Mouse (Mus musculus) gastrocnemius, postnatal 14 days (tissue): ENCODE results near the gene Kmt2d. TPM values are rescaled to one million over a fixed set of nuclear protein-coding genes. Genes with fewer than 3 reads are reported as not detected.

Source experiments
- DNase-seq: peaks from one replicate; pipeline ENCODE4 v3.0.0; 2021; ENCODE audit warnings: mixed read lengths
- intact Hi-C: fragments of 180-260 bp; cut with DNase I; formaldehyde crosslinking; loops from one replicate; pipeline ENCODE4 v1.15.1; 2025; ENCODE audit warnings: low total_unique reads
- total RNA-seq, 2 experiments: library from RNA; stranded (reverse); gene quantifications; 2 replicates each; pipeline ENCODE4 v1.2.3; 2021

Gene Kmt2d
- total RNA-seq, 2 experiments from 2014 or later = 40.2 to 40.8 TPM

DNA sequence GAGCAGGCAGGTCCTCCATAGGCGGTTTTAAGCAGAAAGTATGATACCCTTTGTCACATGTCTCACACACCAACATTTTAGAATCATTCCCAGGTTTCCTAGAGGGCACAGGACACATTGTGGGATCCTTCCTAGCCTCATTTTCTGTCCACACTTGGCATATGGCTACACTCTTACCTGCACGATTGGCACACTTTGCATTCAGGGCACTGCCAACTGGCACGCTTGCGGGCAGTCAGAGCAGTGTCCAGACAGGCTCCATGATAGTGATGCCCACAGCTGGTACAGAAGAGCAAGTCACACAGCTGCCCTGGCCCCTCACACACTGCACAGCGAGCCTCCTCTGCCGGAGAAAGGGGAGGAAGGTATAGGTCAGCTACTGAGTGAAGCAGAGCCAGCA is 6.1 kb downstream of the Kmt2d start:
- intact Hi-C loops = loop anchor here (5.0 kb wide), 1 partner anchor 33 kb away; the partner anchor contains the start of gene Prkag1

DNA sequence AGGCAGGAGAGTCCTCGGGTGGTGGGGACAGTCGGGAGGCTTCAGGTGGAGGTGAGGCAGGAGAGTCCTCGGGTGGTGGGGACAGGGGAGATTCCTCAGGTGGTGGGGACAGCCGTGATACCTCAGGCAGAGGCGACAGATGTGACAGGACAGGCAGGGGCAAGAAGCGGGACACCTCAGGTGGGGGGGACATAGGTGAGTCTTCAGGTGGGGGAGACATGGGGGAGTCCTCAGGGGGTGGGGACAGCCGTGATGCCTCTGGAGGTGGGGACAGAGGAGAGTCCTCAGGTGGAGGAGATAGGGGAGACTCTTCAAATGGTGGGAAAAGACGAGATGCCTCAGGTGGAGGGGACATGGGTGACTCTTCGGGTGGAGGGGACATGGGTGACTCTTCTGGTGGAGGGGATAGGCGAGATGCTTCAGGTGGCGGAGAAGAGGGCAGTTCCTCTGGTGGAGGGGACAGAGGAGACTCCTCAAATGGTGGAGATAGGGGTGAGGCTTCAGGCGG is 7.5 kb downstream of the Kmt2d start:
- DNase-seq = peak; percentile 3
- intact Hi-C loops = no loop called here

More for the DNA sequence above, 6.1 kb downstream of the Kmt2d start:
- DNase-seq = no peak

DNA sequence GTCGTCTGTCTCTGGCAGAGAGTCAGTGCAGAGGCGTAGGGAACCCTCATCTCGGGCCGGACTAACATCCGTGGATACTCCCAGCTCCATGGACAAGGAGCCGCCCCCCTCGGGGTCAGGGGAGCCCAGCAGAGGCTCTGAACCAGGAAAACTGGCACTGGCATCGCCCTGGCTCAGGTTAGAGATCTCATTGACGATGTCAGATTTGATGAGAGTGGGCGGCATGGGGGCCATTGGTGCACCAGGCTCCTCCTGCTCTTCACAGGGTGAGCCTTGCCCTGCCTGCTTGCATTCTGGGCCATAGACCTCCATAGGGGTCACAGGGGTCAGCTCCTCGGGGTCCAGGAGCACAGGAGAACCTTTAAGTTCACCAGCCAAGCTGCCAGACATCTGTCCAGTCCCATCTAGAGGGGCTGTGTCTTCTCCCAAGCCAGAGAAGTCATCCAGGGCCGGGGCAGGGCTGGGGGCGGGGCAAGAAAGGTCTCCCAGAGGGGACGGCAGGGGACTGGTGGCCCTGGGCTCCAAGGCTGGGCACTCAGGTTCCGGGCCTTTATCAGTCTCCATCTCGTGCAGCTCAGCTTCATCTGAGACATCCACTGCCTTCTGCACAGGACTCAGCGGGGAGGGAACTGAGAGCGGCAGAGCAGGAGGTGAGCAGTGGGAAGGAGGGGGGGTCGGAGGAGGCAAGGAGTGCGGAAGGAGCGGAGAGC is 9.1 kb downstream of the Kmt2d start:
- intact Hi-C loops = no loop called here
- DNase-seq = peak; percentile 5

DNA sequence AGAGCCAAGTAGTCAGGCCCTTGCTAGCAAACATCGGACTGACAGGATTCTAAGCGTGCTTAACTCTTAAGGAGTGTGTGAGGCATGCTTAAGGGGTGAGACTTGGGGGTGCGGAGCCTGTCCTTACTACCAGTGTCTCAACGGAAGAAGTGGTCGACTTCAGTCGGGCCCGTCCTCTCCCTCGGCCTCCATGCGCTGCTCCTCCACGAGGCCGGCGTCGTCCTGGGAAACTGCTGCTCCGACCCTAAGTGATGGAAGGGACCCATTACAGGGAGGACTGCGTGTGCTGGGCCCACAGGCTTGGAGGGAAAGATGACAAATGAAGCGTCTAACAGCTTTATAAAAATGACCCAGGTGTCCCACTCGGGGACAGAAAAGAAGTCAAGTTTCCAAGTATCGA is 10.1 kb downstream of the Kmt2d start:
- intact Hi-C loops = no loop called here
- DNase-seq = no peak

DNA sequence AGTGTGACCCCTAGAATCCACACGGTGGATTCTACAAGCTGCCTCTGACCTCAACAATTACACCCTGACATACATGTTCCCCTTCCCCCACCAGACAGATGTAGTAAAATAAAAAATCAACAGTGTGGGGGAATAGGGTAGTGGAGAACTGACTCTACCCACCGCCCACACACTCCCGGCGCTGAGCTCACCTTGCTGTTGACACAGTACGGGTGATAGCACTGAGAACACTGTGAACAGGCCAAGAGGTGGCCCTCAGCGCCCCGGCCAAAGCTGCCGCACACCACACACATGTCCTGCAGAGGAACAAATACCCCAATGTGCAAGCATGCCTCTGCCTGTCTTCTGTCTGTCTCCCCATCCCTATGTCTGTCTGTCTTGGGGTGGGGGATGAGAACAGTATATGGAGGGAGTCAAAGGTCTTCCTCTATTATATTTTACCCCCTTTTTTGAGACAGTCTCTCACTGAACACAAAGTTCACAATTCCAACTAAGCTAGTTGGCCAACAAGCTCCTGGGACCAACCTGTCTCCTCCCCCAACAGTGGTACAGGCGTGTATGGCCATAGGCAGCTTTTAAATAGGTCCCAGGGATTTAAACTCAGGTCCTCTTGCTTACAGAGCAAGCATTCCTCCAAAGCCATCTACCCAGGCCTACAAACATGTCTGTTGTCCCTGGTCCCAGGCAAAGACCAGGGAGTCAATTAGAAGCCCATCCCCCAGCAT is 11.5 kb downstream of the Kmt2d start:
- intact Hi-C loops = no loop called here

DNA sequence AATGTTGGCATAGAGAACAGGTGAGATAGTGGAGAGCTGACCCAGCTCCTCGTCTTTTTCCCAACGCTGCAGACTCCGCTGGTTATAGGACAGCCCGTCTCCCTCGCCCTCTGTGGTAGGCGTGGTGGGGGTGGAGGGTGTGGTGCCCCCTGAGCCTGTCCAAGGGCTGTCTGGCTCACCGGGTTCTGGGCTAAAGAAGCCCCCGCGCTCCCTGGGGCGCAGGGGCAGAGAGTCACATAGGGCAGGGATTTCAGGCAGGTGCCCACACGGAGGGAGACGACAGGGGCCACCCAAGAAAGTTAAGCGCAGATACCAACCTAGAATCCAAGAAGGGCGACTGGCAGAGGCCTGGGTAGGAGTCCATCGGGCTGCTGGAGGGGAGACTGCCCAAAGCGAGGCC is 16.8 kb downstream of the Kmt2d start:
- no peak for DNase-seq
- intact Hi-C loops = no loop called here

More for the DNA sequence above, 11.5 kb downstream of the Kmt2d start:
- no peak for DNase-seq

DNA sequence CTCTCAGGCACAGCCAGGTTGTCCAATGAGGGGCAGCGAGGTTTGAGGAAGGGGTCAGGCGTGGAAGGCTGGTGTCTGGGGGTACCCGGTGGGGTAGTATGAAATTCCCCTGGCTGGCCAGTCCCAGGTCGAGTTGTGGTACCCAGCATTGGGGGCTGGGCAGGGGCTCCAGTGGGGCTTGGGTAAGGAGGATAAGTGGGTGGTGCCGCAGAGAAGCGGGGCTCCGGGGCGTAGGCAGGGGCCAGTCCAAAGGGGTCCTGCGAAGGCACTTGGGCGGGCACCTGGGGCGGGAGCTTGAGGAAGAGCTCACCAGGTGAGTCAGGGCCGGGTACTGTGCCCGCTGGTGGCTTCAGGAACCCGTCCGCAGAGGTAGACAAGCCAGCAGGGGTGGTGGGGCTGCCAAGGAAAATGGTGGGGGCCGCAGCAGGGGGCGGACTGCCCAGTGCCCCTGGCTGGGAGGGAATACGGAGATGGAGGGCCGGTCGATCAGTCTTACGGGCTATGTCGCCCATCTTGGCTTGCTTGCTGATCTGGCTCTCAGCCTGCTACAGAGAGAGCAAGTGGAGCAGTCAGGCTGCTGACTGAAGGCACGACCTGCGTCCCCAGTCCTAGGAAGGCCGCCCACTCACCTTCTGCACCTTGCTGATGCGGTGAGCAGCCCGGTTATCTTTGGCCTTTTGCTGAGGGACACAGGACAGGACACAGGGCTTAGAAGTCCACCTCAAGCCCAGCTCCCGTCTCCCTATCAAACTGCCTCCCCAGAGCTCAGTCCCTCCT is 17.7 kb downstream of the Kmt2d start:
- DNase-seq = no peak
- intact Hi-C loops = no loop called here

DNA sequence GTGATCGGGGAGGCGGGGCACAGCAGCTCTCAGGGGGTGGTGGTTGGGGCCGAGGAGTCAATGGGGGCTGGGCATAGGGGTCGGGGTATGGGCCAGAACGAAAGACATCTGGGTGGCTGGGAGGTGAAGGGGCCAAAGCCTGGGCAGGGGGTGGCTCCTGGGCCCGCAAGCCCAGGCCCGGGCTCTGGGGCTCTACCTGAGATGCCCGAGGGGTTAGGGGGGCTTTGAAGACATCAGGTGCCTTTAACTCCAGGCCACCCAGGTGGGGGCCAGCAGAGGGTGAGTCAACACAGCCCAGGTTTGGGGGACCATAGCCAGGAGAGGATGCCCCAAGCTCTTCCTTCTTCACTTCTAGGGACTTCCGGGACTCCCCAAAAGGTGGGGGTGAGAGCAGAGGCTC is 18.3 kb downstream of the Kmt2d start:
- DNase-seq = no peak
- intact Hi-C loops = no loop called here

DNA sequence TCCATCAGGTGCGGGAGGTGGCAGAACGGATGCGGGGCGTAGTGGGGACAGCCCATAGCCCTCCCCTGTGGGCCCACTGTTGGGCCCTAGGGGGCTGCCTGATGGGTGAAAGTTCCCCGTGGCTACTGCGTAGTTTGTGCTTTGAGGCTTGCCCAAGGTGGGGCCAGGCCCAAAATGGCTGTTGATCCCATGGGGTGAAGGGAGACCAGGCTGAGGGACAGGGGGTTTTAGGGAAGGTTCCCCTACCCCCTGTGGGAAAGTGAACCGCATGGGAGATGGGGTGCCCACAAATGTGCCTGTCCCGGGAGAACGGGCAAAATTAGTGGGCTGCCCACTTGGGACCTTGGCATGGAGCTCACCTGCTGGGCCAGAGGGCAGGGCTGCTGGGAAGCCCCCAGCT is 18.9 kb downstream of the Kmt2d start:
- intact Hi-C loops = no loop called here
- DNase-seq = no peak

DNA sequence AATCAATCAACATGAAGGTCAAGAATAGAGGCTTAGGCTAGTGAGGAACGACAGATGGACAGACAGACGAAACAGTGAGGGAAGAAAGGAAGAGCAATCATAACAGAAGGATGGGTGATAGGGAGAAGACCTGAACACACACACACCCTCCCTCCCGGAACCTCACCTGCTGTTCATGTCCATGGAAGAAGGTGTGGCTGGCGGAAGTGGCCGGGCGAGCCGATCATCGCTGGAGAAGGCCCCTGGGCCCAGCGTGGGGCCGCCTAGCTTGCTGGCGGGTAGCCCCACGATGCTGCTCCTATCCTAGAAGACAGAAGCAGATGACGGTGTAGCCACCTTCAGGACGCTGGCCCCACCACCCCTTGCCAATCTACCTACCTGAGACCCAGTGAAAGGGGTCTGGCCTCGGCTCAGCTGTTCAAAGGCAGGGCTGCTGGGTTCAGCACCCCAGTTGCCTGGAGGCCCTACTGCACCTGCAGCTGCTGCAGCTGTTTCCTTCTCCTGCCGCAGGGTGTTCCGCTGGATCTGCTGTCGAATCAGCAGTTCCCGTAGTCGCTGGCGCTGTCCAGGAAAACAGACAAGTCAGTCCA is 19.7 kb downstream of the Kmt2d start:
- DNase-seq = no peak

DNA sequence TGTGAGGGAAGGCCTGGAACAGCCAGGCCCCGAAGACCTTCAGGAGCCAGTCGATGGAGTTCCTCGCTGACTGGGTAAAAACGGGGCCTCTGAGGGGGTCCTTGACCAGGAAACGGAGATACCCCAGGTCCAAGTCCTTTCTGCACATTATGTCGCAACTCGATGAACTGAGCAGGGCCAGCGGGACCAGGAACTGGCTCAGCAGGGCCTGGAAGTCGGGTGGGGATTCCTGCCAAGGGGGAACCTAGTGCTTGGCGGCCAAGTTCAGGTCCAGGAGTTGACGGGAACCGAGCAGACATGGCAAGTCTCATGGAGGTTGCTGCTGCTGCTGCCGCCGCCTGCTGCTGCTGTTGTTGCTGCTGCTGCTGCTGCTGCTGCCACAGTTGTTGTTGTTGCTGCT is 20.3 kb downstream of the Kmt2d start:
- intact Hi-C loops = no loop called here
- no peak for DNase-seq

More for the DNA sequence above, 19.7 kb downstream of the Kmt2d start:
- intact Hi-C loops = no loop called here

DNA sequence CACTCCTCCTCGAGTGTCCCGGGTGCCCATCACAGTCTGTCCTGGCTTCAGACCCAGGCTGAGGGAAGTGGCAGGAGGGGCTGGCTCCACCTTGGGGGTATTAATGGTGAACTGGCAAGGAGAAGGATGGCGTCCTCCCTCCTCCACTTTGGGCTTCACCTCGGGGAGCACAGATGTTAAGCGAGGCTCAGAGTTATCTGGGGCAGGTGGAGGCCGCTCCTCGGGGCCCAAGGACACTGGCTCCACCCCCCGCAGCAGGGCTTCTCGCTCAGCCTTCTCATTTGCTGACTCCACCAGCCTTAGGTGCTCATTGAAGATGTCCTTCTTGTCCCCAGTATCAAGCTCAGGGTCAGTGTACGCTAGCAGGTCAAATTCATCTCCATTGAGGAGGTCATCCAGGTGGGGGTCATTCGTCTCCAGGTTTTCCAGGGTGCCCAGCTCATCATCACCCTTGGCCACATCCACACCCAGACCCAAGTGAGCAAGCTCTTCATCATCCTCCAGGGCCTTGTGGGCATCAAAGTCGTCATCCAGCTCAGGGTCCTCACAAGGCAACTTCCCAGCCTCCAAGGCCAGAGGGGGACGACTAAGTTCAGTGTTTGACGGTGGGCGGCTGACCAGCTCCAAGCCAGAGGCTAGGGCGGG is 20.9 kb downstream of the Kmt2d start:
- intact Hi-C loops = no loop called here

DNA sequence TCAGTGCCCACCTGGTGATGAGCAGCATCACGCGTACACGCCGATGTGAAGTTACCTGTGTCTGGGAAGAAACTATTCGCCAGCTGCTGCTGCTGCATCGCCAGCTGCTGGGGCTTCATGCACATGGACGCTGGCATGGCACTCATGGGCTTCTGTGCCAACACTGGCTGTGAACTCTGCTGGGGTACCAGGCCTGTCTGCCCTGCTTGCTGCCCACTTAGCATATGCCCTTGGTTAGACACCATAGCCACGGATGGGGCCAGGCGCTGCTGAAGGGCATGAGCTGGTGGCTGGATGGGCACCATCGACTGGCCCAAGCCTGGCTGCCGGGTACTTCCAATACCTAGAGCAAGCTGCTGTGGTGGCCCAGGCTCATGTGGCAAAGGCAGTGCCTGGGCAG is 21.8 kb downstream of the Kmt2d start:
- intact Hi-C loops = no loop called here
- no peak for DNase-seq

More for the DNA sequence above, 20.9 kb downstream of the Kmt2d start:
- no peak for DNase-seq

DNA sequence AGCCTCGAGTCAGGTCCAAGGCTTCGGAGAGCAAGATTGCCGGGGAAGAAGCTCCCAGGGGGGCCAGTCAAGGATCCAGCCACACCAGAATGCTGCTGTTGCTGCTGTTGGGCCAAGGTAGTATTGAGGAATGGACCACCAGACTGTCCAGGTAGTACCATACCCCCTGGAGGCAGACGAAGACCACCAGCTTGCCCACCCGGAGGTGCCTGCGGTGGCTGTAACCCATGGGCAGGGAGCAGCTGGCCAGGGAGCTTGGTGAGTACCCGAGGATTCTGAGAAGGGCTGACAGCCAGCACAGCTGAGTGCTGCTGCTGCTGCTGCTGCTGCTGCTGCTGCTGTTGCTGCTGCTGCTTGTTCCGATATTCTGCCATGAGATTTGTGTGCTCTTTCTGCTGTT is 24.9 kb downstream of the Kmt2d start:
- intact Hi-C loops = no loop called here
- no peak for DNase-seq

DNA sequence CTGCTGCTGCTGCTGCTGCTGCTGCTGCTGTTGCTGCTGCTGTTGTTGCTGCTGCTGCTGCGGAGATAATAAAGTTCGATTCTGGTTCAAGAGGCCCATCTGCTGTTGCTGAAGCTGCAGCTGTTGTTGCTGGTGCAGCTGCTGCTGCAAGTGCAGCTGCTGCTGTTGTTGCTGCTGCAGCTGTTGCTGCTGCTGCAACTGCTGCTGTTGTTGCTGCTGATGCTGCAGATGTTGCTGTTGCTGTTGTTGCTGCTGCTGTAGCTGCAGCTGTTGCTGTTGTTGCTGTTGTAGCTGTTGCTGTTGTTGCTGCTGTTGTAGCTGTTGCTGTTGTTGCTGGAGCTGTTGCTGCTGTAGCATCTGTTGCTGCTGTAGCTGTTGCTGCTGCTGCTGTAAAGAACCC is 25.9 kb downstream of the Kmt2d start:
- intact Hi-C loops = no loop called here

DNA sequence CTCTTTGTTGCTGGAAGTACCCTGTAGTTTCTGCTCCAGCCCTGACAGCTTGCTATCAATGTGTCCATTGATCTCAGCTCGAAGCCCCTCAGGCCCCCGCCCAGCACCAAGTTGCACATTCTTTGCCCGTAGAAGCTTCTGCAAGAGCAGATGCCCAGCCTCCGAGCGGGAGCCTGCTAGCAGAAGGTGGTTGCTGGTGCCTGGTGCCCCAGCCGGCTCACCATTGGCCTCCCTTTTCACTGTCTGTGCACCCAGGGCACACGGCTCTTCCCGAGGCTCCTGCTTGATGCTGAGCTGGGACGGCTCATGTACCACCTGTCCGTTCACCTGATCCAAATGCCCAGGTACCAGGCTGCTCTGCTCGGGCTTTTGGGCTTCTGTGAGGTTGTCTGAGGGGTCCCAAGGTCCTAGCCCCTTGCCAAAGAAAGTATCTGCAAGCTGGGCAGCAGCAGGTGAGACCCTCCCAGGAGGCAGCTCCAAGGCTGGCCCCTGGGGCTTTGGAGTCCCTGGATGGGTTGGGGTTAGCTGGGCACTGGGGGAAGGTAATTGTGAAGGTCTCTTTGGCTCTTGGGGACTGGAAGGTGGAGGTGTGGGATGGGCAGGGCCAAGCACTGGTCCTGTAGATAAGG is 27.3 kb downstream of the Kmt2d start:
- intact Hi-C loops = no loop called here
- no peak for DNase-seq

More for the DNA sequence above, 25.9 kb downstream of the Kmt2d start:
- no peak for DNase-seq

DNA sequence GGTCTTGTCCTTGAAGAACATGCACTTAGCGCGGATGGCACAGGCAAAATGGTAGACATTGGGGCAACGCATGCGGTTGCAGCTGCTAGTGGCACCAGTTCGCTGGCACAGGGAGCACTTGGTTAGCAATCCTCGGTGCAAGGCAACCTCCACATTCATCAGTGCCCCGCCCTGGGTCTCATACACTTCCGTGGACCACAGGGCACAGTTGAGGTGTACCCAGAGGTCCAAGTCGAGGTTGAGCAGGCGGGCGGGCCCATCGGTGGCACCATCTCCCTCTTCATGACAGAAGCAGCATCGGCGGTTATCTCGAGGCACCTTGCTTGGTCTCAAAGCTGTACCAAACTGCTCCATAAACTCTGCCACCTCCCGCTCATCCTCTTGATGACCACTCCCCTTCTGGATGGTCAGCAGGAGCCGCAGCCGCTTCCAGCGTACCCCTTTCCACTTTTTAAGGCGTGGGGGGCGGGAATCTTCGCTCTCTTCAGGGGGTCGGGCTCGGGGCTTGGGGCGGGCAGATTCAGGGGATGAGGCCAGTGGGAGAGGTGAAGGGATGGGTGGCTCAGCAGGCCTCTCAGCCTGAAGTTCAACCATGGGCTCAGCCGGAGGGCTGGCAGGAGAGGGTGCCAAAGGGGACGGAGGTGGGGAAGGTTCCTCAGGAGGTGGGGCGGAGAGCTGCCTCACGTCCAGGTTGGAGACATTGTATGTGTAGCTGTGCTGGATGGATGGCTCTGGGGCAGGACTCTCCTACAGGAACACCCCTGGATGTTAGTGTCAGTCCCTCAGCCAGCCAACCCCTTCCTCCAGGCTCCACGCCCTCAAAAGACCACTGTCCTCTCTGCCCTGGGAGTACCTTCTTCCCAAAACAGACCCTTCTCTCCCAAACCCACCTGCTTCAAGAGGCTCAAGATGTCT is 31.1 kb downstream of the Kmt2d start:
- DNase-seq = peak; percentile 4
- intact Hi-C loops = no loop called here

DNA sequence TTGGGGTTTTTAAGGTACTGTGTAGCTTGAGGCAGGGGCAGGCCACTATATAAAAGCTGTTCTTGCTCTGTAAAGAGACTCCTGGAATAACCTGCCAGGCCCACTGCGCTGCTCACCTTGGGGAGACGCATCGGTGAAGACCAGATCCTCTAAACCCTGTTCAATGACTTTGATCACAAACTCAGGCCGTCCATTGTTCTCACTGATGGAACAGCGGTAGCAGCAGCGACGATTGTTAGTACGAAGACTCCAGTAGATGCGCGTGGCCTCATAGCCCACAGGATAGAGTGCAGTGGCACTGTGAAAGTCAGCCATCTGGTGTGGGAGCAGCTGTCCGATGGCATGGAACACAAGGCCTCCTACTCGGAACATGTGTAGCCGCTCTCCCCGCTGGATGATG is 31.8 kb downstream of the Kmt2d start:
- DNase-seq = no peak
- intact Hi-C loops = no loop called here
